In genomic region chr9:103032193-103032592, GRCm38 (mm10) we compare ENCODE assay signal across 12 mouse cellular contexts. TPM values are rescaled to one million over a fixed set of nuclear protein-coding genes. Genes with fewer than 3 reads are reported as not detected.
DNase-seq lines count a peak whose midpoint lies in the region; ATAC-seq and TF ChIP-seq lines count a peak whose summit lies in the region.
"Had no signal": no experiment of that assay in that cellular context is flagged by ENCODE, and none has a peak within 500 bp of the region (broad histone marks: within the 10 kb centered on the region; RNA-seq: fewer than 3 reads in every experiment).

No protein-coding gene starts in this region.

- H3K4me1 ChIP-seq in heart, embryonic 11.5 days (ENCODE audit: control insufficient read depth, insufficient read depth, low read length), result peaks cover 9% of the 10 kb centered on the region; the same call in 1 of the 2 replicates
- H3K4me1 ChIP-seq in heart, embryonic 13.5 days, result peaks cover 18% of the 10 kb centered on the region
- peaks cover 35% of the 10 kb centered on the region for H3K4me1 ChIP-seq in lung, adult 2 months (ENCODE audit: control insufficient read depth, insufficient read depth, low read length)

- no peaks in the 10 kb centered on the region for H3K27me3 ChIP-seq in heart, embryonic 11.5 days (ENCODE audit: control insufficient read depth, insufficient read depth, low read length)
- no peaks in the 10 kb centered on the region for H3K27me3 ChIP-seq in Patski
- peaks cover 9% of the 10 kb centered on the region; the same call in 1 of the 2 replicates for H3K27me3 ChIP-seq in heart, embryonic 13.5 days (replicated peaks)

- POLR2A ChIA-PET in Patski (lab: Charles Lee), result no interaction called here

- no peak overlapping the region for H3K9ac ChIP-seq in heart, embryonic 11.5 days (ENCODE audit: low read depth, low read length)
- no peak overlapping the region for H3K9ac ChIP-seq in heart, embryonic 13.5 days

- H3K36me3 ChIP-seq in heart, embryonic 11.5 days (ENCODE audit: control insufficient read depth, insufficient read depth, low read length), result no peaks in the 10 kb centered on the region
- 0 out of 2 replicates have a peak, but pooled peaks cover 2% of the 10 kb centered on the region for H3K36me3 ChIP-seq in heart, embryonic 13.5 days
- H3K36me3 ChIP-seq: limb, embryonic 10.5 days had no signal

- CTCF ChIA-PET in Patski (lab: Charles Lee), result interaction anchor here (0.8 to 1.0 kb wide), 3 partner anchors 17 to 49 kb away, joined by 3 read pairs; no protein-coding TSS in a partner anchor

- no peak overlapping the region for H3K4me3 ChIP-seq in heart, embryonic 11.5 days (ENCODE audit: low read depth, low read length)
- H3K4me3 ChIP-seq in heart, embryonic 13.5 days, result no peak overlapping the region
- no peak overlapping the region for H3K4me3 ChIP-seq in lung, adult 2 months (replicated peaks; ENCODE audit: extremely low read depth, low read depth, low read length)
- H3K4me3 ChIP-seq: limb, embryonic 10.5 days had no signal

- no peak for TF ChIP-seq POLR2A in lung, adult 2 months (IDR thresholded peaks at IDR 0.05; ENCODE audit: borderline replicate concordance, extremely low read depth, low read depth, low read length)

- H3K27ac ChIP-seq in heart, embryonic 11.5 days (ENCODE audit: low read depth, low read length), result no peak overlapping the region
- peak overlapping the region; percentile 32; the same call in 1 of the 2 replicates for H3K27ac ChIP-seq in heart, embryonic 13.5 days (replicated peaks)
- H3K27ac ChIP-seq: limb, embryonic 10.5 days had no signal

- H3K4me2 ChIP-seq in heart, embryonic 11.5 days, result no peak overlapping the region
- H3K4me2 ChIP-seq in heart, embryonic 13.5 days, result no peak overlapping the region

- in situ Hi-C loops in Patski (cut with MboI; ENCODE audit: low pct_unique_long_range_greater_than_20kb), result no loop called here

- ATAC-seq in heart, embryonic 11.5 days (replicated peaks; ENCODE audit: insufficient number of reproducible peaks, low FRiP score, low TSS enrichment), result no peak
- ATAC-seq in Patski, result peak; percentile 69
- no peak for ATAC-seq in heart, embryonic 13.5 days (ENCODE audit: extremely low read depth, insufficient number of reproducible peaks, low FRiP score, low TSS enrichment)
- ATAC-seq: activated CD4-positive, CD25-positive, alpha-beta regulatory T cell, adult 4 months; midbrain, embryonic 16.5 days had no signal

- no peak for TF ChIP-seq CTCF in Patski (IDR thresholded peaks at IDR 0.05)
- TF ChIP-seq CTCF in lung, adult 2 months (IDR thresholded peaks at IDR 0.05; ENCODE audit: insufficient read depth, low read length), result no peak

- 64% methylated on average over 8 of the region's 8 CpGs for WGBS in heart, embryonic 11.5 days (ENCODE audit: insufficient replicate concordance)
- 45% methylated on average over 8 of the region's 8 CpGs for WGBS in heart, embryonic 13.5 days
- 14% methylated on average over 8 of the region's 8 CpGs for whole genome bisulfite sequencing in lung, adult 2 months

- no peaks in the 10 kb centered on the region for H3K9me3 ChIP-seq in heart, embryonic 11.5 days (replicated peaks; ENCODE audit: control insufficient read depth, low read length)
- H3K9me3 ChIP-seq in heart, embryonic 13.5 days, result peaks cover 8% of the 10 kb centered on the region; the same call in 1 of the 2 replicates
- H3K9me3 ChIP-seq: limb, embryonic 10.5 days had no signal

- DNase-seq in heart, adult 11 months, result peak; percentile 93
- DNase-seq in Patski (ENCODE audit: low read depth, low spot score), result peak; percentile 86
- DNase-seq in lung, adult 2 months, result peak; percentile 50
- no peak for DNase-seq in frontal cortex, postnatal 14 days (ENCODE audit: low spot score in 2 of 2)
- no peak for DNase-seq in thymus, postnatal 4 days
- DNase-seq in cerebellum, adult 9-10 months, result no peak
- DNase-seq: cerebellum, adult 8-10 months had no signal

RNA-seq across cellular contexts. Expression of gene Slco2a1, which starts 43.7 kb away (rescaled TPM):
- polyA plus RNA-seq in heart, embryonic 11.5 days (2014; fragmentation: Nextera tagmentation; extraction: Ambion mirVana), result 4.4 and 5.3 TPM in 2 replicates
- polyA plus RNA-seq in Patski (2021), result 14.9 TPM
- polyA plus RNA-seq in heart, embryonic 13.5 days (2015; fragmentation: Nextera tagmentation; extraction: Ambion mirVana), result 5.7 and 7.2 TPM in 2 replicates
- 289 and 334 TPM in 2 replicates for polyA plus RNA-seq in lung, adult 2 months (2012; rRNA removed)

Comparison
In these comparisons a context has a peak if more than half of its experiments do, and no peak if none do; other contexts are left out.
1. DNase-seq: peak in heart, adult 11 months (single experiment), Patski (single experiment) and lung, adult 2 months (single experiment); none in frontal cortex, postnatal 14 days (0 of 2), thymus, postnatal 4 days (single experiment) and cerebellum, adult 9-10 months (single experiment).
2. RNA of gene Slco2a1, which starts 43.7 kb away (polyA plus RNA-seq): 289 to 334 TPM in lung, adult 2 months; 14.9 TPM in Patski (single experiment), 5.7 to 7.2 TPM in heart, embryonic 13.5 days and 4.4 to 5.3 TPM in heart, embryonic 11.5 days; every median in the first group is over 10 times any median in the second.